Mouse (Mus musculus): Measurements from ENCODE around the gene Heatr9. TPM values are rescaled to one million over a fixed set of nuclear protein-coding genes. Genes with fewer than 3 reads are reported as not detected.

Gene Heatr9
- polyA plus RNA-seq, 1 experiment from 2014 or later: not detected

- H3K4me3 ChIP-seq (replicated peaks; ENCODE audit: low read depth, low read length): no peak overlapping the region
- H3K9ac ChIP-seq (replicated peaks; ENCODE audit: low read length): no peak overlapping the region
- no peak overlapping the region for H3K27ac ChIP-seq (replicated peaks; ENCODE audit: low read depth, low read length)
- peaks cover 35% of the 10 kb centered on the region for H3K36me3 ChIP-seq (ENCODE audit: control insufficient read depth, insufficient read depth, low read length)
- no peak overlapping the region for H3K4me2 ChIP-seq (ENCODE audit: low read length)
- no peaks in the 10 kb centered on the region for H3K27me3 ChIP-seq (ENCODE audit: control insufficient read depth, insufficient read depth, low read length)
- H3K9me3 ChIP-seq (ENCODE audit: control insufficient read depth, low read length): no peaks in the 10 kb centered on the region
- no peak for ATAC-seq (ENCODE audit: low FRiP score, low TSS enrichment)
- no peaks in the 10 kb centered on the region for H3K4me1 ChIP-seq (ENCODE audit: control insufficient read depth, insufficient read depth, low read length)
- no peak for DNase-seq
These were observed 12.5 kb downstream of the Heatr9 start for GRCm38 (mm10) chr11:83509521-83509920.

GRCm38 (mm10) chr11:83504308-83504707 lies 17.7 kb downstream of the Heatr9 start:
- Histone ChIP-seq H3K4me2 (ENCODE audit: low read length) (no peak overlapping the region), H3K4me3 (replicated peaks; ENCODE audit: low read depth, low read length) (no peak overlapping the region), H3K36me3 (ENCODE audit: control insufficient read depth, insufficient read depth, low read length) (peaks cover 72% of the 10 kb centered on the region), H3K4me1 (ENCODE audit: control insufficient read depth, insufficient read depth, low read length) (no peaks in the 10 kb centered on the region), H3K9me3 (ENCODE audit: control insufficient read depth, low read length) (no peaks in the 10 kb centered on the region), H3K27ac (replicated peaks; ENCODE audit: low read depth, low read length) (no peak overlapping the region), H3K9ac (replicated peaks; ENCODE audit: low read length) (no peak overlapping the region), H3K27me3 (ENCODE audit: control insufficient read depth, insufficient read depth, low read length) (no peaks in the 10 kb centered on the region)
- no peak for DNase-seq
- 90% methylated on average over 5 of the region's 5 CpGs for WGBS
- ATAC-seq (ENCODE audit: low FRiP score, low TSS enrichment): no peak

DNA sequence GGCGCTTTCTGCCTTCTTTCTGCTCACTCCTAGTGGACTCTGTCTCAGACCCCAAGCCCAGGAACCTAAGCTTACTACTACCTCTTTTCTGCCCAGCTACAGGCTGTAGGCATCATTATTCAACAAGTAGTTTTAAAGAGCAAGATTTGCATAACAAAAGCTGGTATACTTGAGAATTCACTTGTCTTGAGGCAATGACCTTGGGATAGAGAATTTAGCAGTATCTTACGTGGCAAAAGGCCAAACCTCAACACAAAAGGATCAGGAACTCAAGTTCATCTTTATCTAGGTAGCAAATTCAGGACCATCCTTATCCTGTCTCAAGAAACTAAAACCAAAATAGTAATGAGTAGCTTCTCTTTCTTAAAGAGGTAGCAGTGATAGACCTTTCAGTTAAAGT lies 26.4 kb downstream of the Heatr9 start:
- Histone ChIP-seq H3K9ac (replicated peaks; ENCODE audit: low read length) (no peak overlapping the region), H3K4me1 (ENCODE audit: control insufficient read depth, insufficient read depth, low read length) (no peaks in the 10 kb centered on the region), H3K4me2 (ENCODE audit: low read length) (no peak overlapping the region), H3K27ac (replicated peaks; ENCODE audit: low read depth, low read length) (no peak overlapping the region), H3K9me3 (ENCODE audit: control insufficient read depth, low read length) (no peaks in the 10 kb centered on the region), H3K4me3 (replicated peaks; ENCODE audit: low read depth, low read length) (no peak overlapping the region), H3K27me3 (ENCODE audit: control insufficient read depth, insufficient read depth, low read length) (no peaks in the 10 kb centered on the region), H3K36me3 (ENCODE audit: control insufficient read depth, insufficient read depth, low read length) (peaks cover 15% of the 10 kb centered on the region)
- 56% methylated on average over 2 of the region's 2 CpGs for WGBS
- no peak for ATAC-seq (ENCODE audit: low FRiP score, low TSS enrichment)
- DNase-seq: no peak

- WGBS: 91% methylated on average over 4 of the region's 4 CpGs
- Histone ChIP-seq H3K9me3 (ENCODE audit: control insufficient read depth, low read length) (no peaks in the 10 kb centered on the region), H3K36me3 (ENCODE audit: control insufficient read depth, insufficient read depth, low read length) (peaks cover 31% of the 10 kb centered on the region), H3K4me2 (ENCODE audit: low read length) (no peak overlapping the region), H3K4me1 (ENCODE audit: control insufficient read depth, insufficient read depth, low read length) (no peaks in the 10 kb centered on the region), H3K9ac (replicated peaks; ENCODE audit: low read length) (no peak overlapping the region), H3K4me3 (replicated peaks; ENCODE audit: low read depth, low read length) (no peak overlapping the region), H3K27me3 (ENCODE audit: control insufficient read depth, insufficient read depth, low read length) (no peaks in the 10 kb centered on the region), H3K27ac (replicated peaks; ENCODE audit: low read depth, low read length) (no peak overlapping the region)
- DNase-seq (no peak), ATAC-seq (ENCODE audit: low FRiP score, low TSS enrichment) (no peak)
These were observed 30.5 kb downstream of the Heatr9 start for GRCm38 (mm10) chr11:83491488-83491887.

DNA sequence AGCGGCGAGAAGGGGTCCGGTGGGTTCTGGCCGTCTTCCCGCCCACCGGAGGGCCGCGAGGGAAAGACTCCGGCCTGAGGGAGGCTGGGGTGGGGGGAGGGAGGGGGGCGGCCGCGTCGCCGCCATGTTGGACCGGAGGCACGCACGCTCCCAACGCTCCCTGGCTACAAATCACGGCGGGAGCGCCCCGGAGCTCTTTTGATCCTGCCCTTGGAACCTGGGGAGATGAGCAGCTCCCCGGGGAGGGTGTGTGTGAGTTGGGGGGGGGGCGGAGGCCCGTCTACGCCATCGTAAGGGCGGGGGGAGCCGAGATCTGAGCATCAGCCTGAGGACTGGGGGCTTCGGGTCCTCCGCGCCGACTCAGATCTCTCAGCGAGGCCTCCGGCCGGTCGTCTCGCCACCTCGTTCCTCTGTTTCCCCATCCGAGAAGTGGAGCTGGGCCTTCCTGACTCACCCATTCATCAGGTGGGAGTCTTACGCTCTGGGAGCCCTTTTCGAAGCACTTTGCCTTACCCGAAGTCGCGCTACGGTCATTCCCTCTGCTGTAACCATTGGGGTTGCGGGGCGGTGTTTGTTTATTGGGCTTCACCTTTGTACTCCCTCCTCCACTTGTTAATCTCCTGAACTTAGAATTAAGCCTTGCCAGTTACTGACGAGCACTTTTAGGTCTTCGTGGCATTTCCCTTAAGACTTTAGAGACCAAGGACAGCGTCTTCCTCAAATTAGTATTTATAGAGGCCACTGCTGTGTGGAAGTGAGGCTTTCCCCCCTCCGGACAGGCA lies 48.5 kb downstream of the Heatr9 start:
- H3K27me3 ChIP-seq (ENCODE audit: control insufficient read depth, insufficient read depth, low read length): no peaks in the 10 kb centered on the region
- H3K9me3 ChIP-seq (ENCODE audit: control insufficient read depth, low read length): no peaks in the 10 kb centered on the region
- under 1% methylated on average over 51 of the region's 52 CpGs for WGBS
- H3K4me1 ChIP-seq (ENCODE audit: control insufficient read depth, insufficient read depth, low read length): peaks cover 19% of the 10 kb centered on the region
- H3K4me3 ChIP-seq (replicated peaks; ENCODE audit: low read depth, low read length): peak overlapping the region; percentile 91
- H3K9ac ChIP-seq (replicated peaks; ENCODE audit: low read length): peak overlapping the region; percentile 86
- DNase-seq (peak; percentile 83), ATAC-seq (ENCODE audit: low FRiP score, low TSS enrichment) (peak; percentile 89)
- peaks cover 13% of the 10 kb centered on the region for H3K36me3 ChIP-seq (ENCODE audit: control insufficient read depth, insufficient read depth, low read length)
- peak overlapping the region; percentile 98 for H3K27ac ChIP-seq (replicated peaks; ENCODE audit: low read depth, low read length)
- H3K4me2 ChIP-seq (ENCODE audit: low read length): peak overlapping the region; percentile 77

DNA sequence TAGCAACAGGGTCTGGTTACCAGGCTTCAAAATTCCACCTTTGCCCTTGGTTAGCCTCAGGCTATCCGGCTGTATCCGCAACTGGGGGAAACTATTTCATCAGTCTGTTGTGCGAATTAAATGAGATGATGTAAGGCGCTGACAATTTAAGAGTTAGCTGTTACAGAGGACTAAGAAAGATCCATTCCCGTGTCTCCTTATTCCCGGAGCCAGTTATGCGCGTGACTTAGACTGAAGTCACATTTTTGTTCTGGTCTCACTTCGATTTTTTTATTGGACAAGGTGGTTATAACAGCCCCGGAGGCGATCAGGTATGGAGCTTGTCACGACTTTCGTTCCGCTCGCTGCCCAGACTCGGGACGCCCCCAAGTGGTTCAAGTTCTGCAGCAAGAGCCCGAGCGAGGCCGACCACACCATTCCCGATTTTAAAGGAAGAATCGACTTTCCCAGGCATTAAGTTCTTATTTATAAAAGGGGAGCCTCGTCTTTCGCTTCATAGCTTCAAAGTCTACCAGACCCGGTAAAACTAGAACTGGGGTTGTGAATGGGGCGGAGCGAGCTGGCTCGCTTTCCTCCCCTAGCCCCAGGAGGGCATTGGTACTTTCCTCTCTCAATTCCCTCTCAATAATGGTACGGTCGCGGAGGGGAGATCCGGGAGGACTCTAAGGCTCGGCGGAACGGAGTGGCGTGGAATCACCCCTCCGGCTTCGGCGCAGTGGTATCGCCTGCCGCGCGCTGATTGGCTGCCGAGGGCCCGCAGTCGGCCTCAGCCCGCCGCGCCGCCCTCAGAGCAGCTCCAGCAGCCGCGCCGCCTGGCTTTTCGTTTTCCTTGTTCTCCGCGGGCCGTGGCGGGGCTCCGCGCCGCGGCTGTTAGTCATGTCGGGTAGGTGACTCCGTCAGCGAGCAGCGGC lies 49.4 kb downstream of the Heatr9 start, which contains the start of gene Taf15:
Taf15 (plus strand) TSS at position 763 of the 911 bp plus-strand sequence.
- ATAC-seq (ENCODE audit: low FRiP score, low TSS enrichment) (peak; percentile 99), DNase-seq (peak; percentile 99)
- Histone ChIP-seq H3K4me1 (ENCODE audit: control insufficient read depth, insufficient read depth, low read length) (peaks cover 19% of the 10 kb centered on the region), H3K27me3 (ENCODE audit: control insufficient read depth, insufficient read depth, low read length) (no peaks in the 10 kb centered on the region), H3K4me3 (replicated peaks; ENCODE audit: low read depth, low read length) (peak within 1 kb of the TSS; percentile 91), H3K9ac (replicated peaks; ENCODE audit: low read length) (peak within 1 kb of the TSS; percentile 86), H3K9me3 (ENCODE audit: control insufficient read depth, low read length) (no peaks in the 10 kb centered on the region), H3K27ac (replicated peaks; ENCODE audit: low read depth, low read length) (peak within 1 kb of the TSS; percentile 98), H3K4me2 (ENCODE audit: low read length) (peak within 1 kb of the TSS; percentile 77), H3K36me3 (ENCODE audit: control insufficient read depth, insufficient read depth, low read length) (peaks cover 9% of the 10 kb centered on the region)
- under 1% methylated on average over 66 of the region's 66 CpGs for WGBS

GRCm38 (mm10) chr11:83471766-83472165 lies 50.2 kb downstream of the Heatr9 start:
- Histone ChIP-seq H3K4me1 (ENCODE audit: control insufficient read depth, insufficient read depth, low read length) (peaks cover 19% of the 10 kb centered on the region), H3K36me3 (ENCODE audit: control insufficient read depth, insufficient read depth, low read length) (peaks cover 4% of the 10 kb centered on the region; the same call in 1 of the 2 replicates), H3K9me3 (ENCODE audit: control insufficient read depth, low read length) (no peaks in the 10 kb centered on the region), H3K9ac (replicated peaks; ENCODE audit: low read length) (no peak overlapping the region), H3K4me3 (replicated peaks; ENCODE audit: low read depth, low read length) (0 out of 2 replicates have a peak overlapping the region, but pooled peaks have one; percentile 91), H3K4me2 (ENCODE audit: low read length) (peak overlapping the region; percentile 61), H3K27ac (replicated peaks; ENCODE audit: low read depth, low read length) (no peak overlapping the region), H3K27me3 (ENCODE audit: control insufficient read depth, insufficient read depth, low read length) (no peaks in the 10 kb centered on the region)
- whole genome bisulfite sequencing: 91% methylated on average over 2 of the region's 2 CpGs
- DNase-seq: no peak
- ATAC-seq (ENCODE audit: low FRiP score, low TSS enrichment): no peak

- H3K36me3 ChIP-seq (ENCODE audit: control insufficient read depth, insufficient read depth, low read length): no peaks in the 10 kb centered on the region
- 93% methylated on average over 3 of the region's 3 CpGs for WGBS
- H3K4me2 ChIP-seq (ENCODE audit: low read length): no peak overlapping the region
These were observed 53.2 kb downstream of the Heatr9 start for GRCm38 (mm10) chr11:83468765-83469164.

More at GRCm38 (mm10) chr11:83468765-83469164, 53.2 kb downstream of the Heatr9 start:
- H3K9me3 ChIP-seq (ENCODE audit: control insufficient read depth, low read length): no peaks in the 10 kb centered on the region
- ATAC-seq (ENCODE audit: low FRiP score, low TSS enrichment) (no peak), DNase-seq (no peak)
- peaks cover 6% of the 10 kb centered on the region; the same call in 1 of the 2 replicates for H3K4me1 ChIP-seq (ENCODE audit: control insufficient read depth, insufficient read depth, low read length)
- H3K4me3 ChIP-seq (replicated peaks; ENCODE audit: low read depth, low read length): no peak overlapping the region
- H3K9ac ChIP-seq (replicated peaks; ENCODE audit: low read length): no peak overlapping the region
- H3K27ac ChIP-seq (replicated peaks; ENCODE audit: low read depth, low read length): no peak overlapping the region
- peaks cover 11% of the 10 kb centered on the region for H3K27me3 ChIP-seq (ENCODE audit: control insufficient read depth, insufficient read depth, low read length)
